Mouse (Mus musculus): Measurements from ENCODE around the gene Sell. TPM values are rescaled to one million over a fixed set of nuclear protein-coding genes. Genes with fewer than 3 reads are reported as not detected.

Sell gene
- total and polyA plus RNA-seq, 2 experiments, result 0.78 to 1.1 TPM

GRCm38 (mm10) chr1:164119892-164120776, 58.4 kb downstream of the Sell start:
- WGBS, result 66% methylated on average over 3 of the region's 3 CpGs
- H3K27ac ChIP-seq (replicated peaks; ENCODE audit: insufficient read depth, low read depth, low read length), result no peak overlapping the region
- H3K4me3 ChIP-seq (ENCODE audit: insufficient read depth, low read depth, low read length), result no peak overlapping the region
- TF ChIP-seq CTCF (IDR thresholded peaks at IDR 0.05; ENCODE audit: low read depth, low read length), result no peak
- no peaks in the 10 kb centered on the region for H3K79me2 ChIP-seq (ENCODE audit: control insufficient read depth, insufficient read depth, low read length)
- H3K4me1 ChIP-seq (ENCODE audit: control insufficient read depth, insufficient read depth, low read length), result no peaks in the 10 kb centered on the region
- peak; percentile 4 for DNase-seq (ENCODE audit: extremely low read depth, low read depth, low spot score)
- no peak overlapping the region for H3K9ac ChIP-seq (ENCODE audit: low read depth, low read length)
- H3K27me3 ChIP-seq (ENCODE audit: control insufficient read depth, insufficient read depth, low read length), result no peaks in the 10 kb centered on the region
- no peaks in the 10 kb centered on the region for H3K36me3 ChIP-seq (ENCODE audit: control insufficient read depth, insufficient read depth, low read length)

GRCm38 (mm10) chr1:164120777-164121158, 59.0 kb downstream of the Sell start:
- Histone ChIP-seq H3K9ac (ENCODE audit: low read depth, low read length) (no peak overlapping the region), H3K4me3 (ENCODE audit: insufficient read depth, low read depth, low read length) (no peak overlapping the region), H3K27me3 (ENCODE audit: control insufficient read depth, insufficient read depth, low read length) (no peaks in the 10 kb centered on the region), H3K27ac (replicated peaks; ENCODE audit: insufficient read depth, low read depth, low read length) (no peak overlapping the region), H3K36me3 (ENCODE audit: control insufficient read depth, insufficient read depth, low read length) (no peaks in the 10 kb centered on the region), H3K79me2 (ENCODE audit: control insufficient read depth, insufficient read depth, low read length) (no peaks in the 10 kb centered on the region), H3K4me1 (ENCODE audit: control insufficient read depth, insufficient read depth, low read length) (no peaks in the 10 kb centered on the region)
- TF ChIP-seq POLR2A (IDR thresholded peaks at IDR 0.05; ENCODE audit: extremely low read depth, insufficient read depth, low read length) (no peak), CTCF (IDR thresholded peaks at IDR 0.05; ENCODE audit: low read depth, low read length) (no peak)
- 81% methylated on average over 3 of the region's 3 CpGs for WGBS
- DNase-seq (ENCODE audit: extremely low read depth, low read depth, low spot score), result no peak

GRCm38 (mm10) chr1:164123836-164124235, 62.1 kb downstream of the Sell start:
- WGBS, result 72% methylated on average over 3 of the region's 3 CpGs
- H3K27ac ChIP-seq (replicated peaks; ENCODE audit: insufficient read depth, low read depth, low read length), result no peak overlapping the region
- no peak for DNase-seq (ENCODE audit: extremely low read depth, low read depth, low spot score)
- no peaks in the 10 kb centered on the region for H3K27me3 ChIP-seq (ENCODE audit: control insufficient read depth, insufficient read depth, low read length)
- H3K36me3 ChIP-seq (ENCODE audit: control insufficient read depth, insufficient read depth, low read length), result no peaks in the 10 kb centered on the region
- H3K4me3 ChIP-seq (ENCODE audit: insufficient read depth, low read depth, low read length), result no peak overlapping the region
- TF ChIP-seq CTCF (IDR thresholded peaks at IDR 0.05; ENCODE audit: low read depth, low read length), result no peak
- TF ChIP-seq POLR2A (IDR thresholded peaks at IDR 0.05; ENCODE audit: extremely low read depth, insufficient read depth, low read length), result no peak
- no peaks in the 10 kb centered on the region for H3K4me1 ChIP-seq (ENCODE audit: control insufficient read depth, insufficient read depth, low read length)
- H3K9ac ChIP-seq (ENCODE audit: low read depth, low read length), result no peak overlapping the region
- no peaks in the 10 kb centered on the region for H3K79me2 ChIP-seq (ENCODE audit: control insufficient read depth, insufficient read depth, low read length)

- Histone ChIP-seq H3K79me2 (ENCODE audit: control insufficient read depth, insufficient read depth, low read length) (no peaks in the 10 kb centered on the region), H3K4me1 (ENCODE audit: control insufficient read depth, insufficient read depth, low read length) (no peaks in the 10 kb centered on the region), H3K36me3 (ENCODE audit: control insufficient read depth, insufficient read depth, low read length) (no peaks in the 10 kb centered on the region), H3K27me3 (ENCODE audit: control insufficient read depth, insufficient read depth, low read length) (no peaks in the 10 kb centered on the region), H3K4me3 (ENCODE audit: insufficient read depth, low read depth, low read length) (no peak overlapping the region), H3K27ac (replicated peaks; ENCODE audit: insufficient read depth, low read depth, low read length) (no peak overlapping the region), H3K9ac (ENCODE audit: low read depth, low read length) (no peak overlapping the region)
- 76% methylated on average over 3 of the region's 3 CpGs for WGBS
- DNase-seq (ENCODE audit: extremely low read depth, low read depth, low spot score), result no peak
- TF ChIP-seq POLR2A (IDR thresholded peaks at IDR 0.05; ENCODE audit: extremely low read depth, insufficient read depth, low read length) (no peak), CTCF (IDR thresholded peaks at IDR 0.05; ENCODE audit: low read depth, low read length) (no peak)
Observed at GRCm38 (mm10) chr1:164130013-164130412, 68.2 kb downstream of the Sell start.

- 74% methylated on average over 1 of the region's 1 CpGs for WGBS
- no peak overlapping the region for H3K9ac ChIP-seq (ENCODE audit: low read depth, low read length)
- DNase-seq (ENCODE audit: extremely low read depth, low read depth, low spot score), result no peak
- TF ChIP-seq POLR2A (IDR thresholded peaks at IDR 0.05; ENCODE audit: extremely low read depth, insufficient read depth, low read length) (no peak), CTCF (IDR thresholded peaks at IDR 0.05; ENCODE audit: low read depth, low read length) (no peak)
- no peaks in the 10 kb centered on the region for H3K4me1 ChIP-seq (ENCODE audit: control insufficient read depth, insufficient read depth, low read length)
- H3K4me3 ChIP-seq (ENCODE audit: insufficient read depth, low read depth, low read length), result no peak overlapping the region
- H3K27me3 ChIP-seq (ENCODE audit: control insufficient read depth, insufficient read depth, low read length), result no peaks in the 10 kb centered on the region
- no peaks in the 10 kb centered on the region for H3K79me2 ChIP-seq (ENCODE audit: control insufficient read depth, insufficient read depth, low read length)
- no peak overlapping the region for H3K27ac ChIP-seq (replicated peaks; ENCODE audit: insufficient read depth, low read depth, low read length)
- no peaks in the 10 kb centered on the region for H3K36me3 ChIP-seq (ENCODE audit: control insufficient read depth, insufficient read depth, low read length)
Observed at GRCm38 (mm10) chr1:164132609-164133008, 70.8 kb downstream of the Sell start.

Other genes with a start within 250 kb of the Sell start
- gene Scyl3, start 132.9 kb upstream of the Sell start, total RNA-seq (2014; rRNA removed), result 8.8 and 9.6 TPM in 2 replicates
- 6.1 and 7.0 TPM in 2 replicates for gene Scyl3, start 132.9 kb upstream of the Sell start, polyA plus RNA-seq (2012; rRNA removed)
- 0.37 and 1.1 TPM in 2 replicates for gene BC055324, start 67.2 kb upstream of the Sell start, total RNA-seq (2014; rRNA removed)
- gene BC055324, start 67.2 kb upstream of the Sell start, polyA plus RNA-seq (2012; rRNA removed), result 0.10 and 0.19 TPM in 2 replicates
- gene Mettl18, start 67.1 kb upstream of the Sell start, total RNA-seq (2014; rRNA removed), result 2.7 and 3.9 TPM in 2 replicates
- 0.42 and 0.67 TPM in 2 replicates for gene Mettl18, start 67.1 kb upstream of the Sell start, polyA plus RNA-seq (2012; rRNA removed)
- 0.07 TPM in 1 of 2 replicates, not detected in the other for gene Sele, start 13.7 kb upstream of the Sell start, total RNA-seq (2014; rRNA removed)
- 0.05 TPM in 1 of 2 replicates, not detected in the other for gene Sele, start 13.7 kb upstream of the Sell start, polyA plus RNA-seq (2012; rRNA removed)
- 0.65 and 1.1 TPM in 2 replicates for gene Selp, start 53.3 kb downstream of the Sell start, total RNA-seq (2014; rRNA removed)
- 0.40 and 1.1 TPM in 2 replicates for gene Selp, start 53.3 kb downstream of the Sell start, polyA plus RNA-seq (2012; rRNA removed)
- gene F5, start 89.9 kb downstream of the Sell start, total RNA-seq (2014; rRNA removed), result 157 and 197 TPM in 2 replicates
- gene F5, start 89.9 kb downstream of the Sell start, polyA plus RNA-seq (2012; rRNA removed), result 77.7 and 79.8 TPM in 2 replicates
- gene Slc19a2, start 187.1 kb downstream of the Sell start, total RNA-seq (2014; rRNA removed), result 96.1 and 121 TPM in 2 replicates
- 84.5 and 86.9 TPM in 2 replicates for gene Slc19a2, start 187.1 kb downstream of the Sell start, polyA plus RNA-seq (2012; rRNA removed)
- 2.5 and 3.9 TPM in 2 replicates for gene Ccdc181, start 213.6 kb downstream of the Sell start, total RNA-seq (2014; rRNA removed)
- 0.91 and 1.1 TPM in 2 replicates for gene Ccdc181, start 213.6 kb downstream of the Sell start, polyA plus RNA-seq (2012; rRNA removed)
- gene Nme7, start 242.1 kb downstream of the Sell start, total RNA-seq (2014; rRNA removed), result 12.8 and 17.1 TPM in 2 replicates
- gene Nme7, start 242.1 kb downstream of the Sell start, polyA plus RNA-seq (2012; rRNA removed), result 2.4 and 3.4 TPM in 2 replicates
- 6.8 and 7.6 TPM in 2 replicates for gene Blzf1, start 245.5 kb downstream of the Sell start, total RNA-seq (2014; rRNA removed)
- 1.9 and 2.0 TPM in 2 replicates for gene Blzf1, start 245.5 kb downstream of the Sell start, polyA plus RNA-seq (2012; rRNA removed)